Mouse (Mus musculus): ENCODE results near the gene Srrm2. TPM values are rescaled to one million over a fixed set of nuclear protein-coding genes. Genes with fewer than 3 reads are reported as not detected.

The Srrm2 gene
- polyA plus RNA-seq, 1 experiment: 720 TPM

GRCm38 (mm10) chr17:23745301-23746251 lies 44.8 kb upstream of the Srrm2 start, which contains the start of gene Kremen2:
Gene Kremen2, minus strand, starts transcription at chr17:23745833.
- WGBS: 1% methylated on average over 42 of the region's 45 CpGs
- H3K27me3 ChIP-seq (ENCODE audit: control insufficient read depth, insufficient read depth, low read length): no peaks in the 10 kb centered on the region; the same call in 1 of the 2 replicates
- peak within 1 kb of the TSS; percentile 25 for H3K4me3 ChIP-seq (replicated peaks; ENCODE audit: insufficient read depth, low read depth, low read length)
- no peak for TF ChIP-seq POLR2A (IDR thresholded peaks at IDR 0.05; ENCODE audit: borderline replicate concordance, insufficient read depth, low read length)
- TF ChIP-seq CTCF (IDR thresholded peaks at IDR 0.05; ENCODE audit: borderline replicate concordance, insufficient read depth, low read depth, low read length): no peak
- H3K4me1 ChIP-seq (ENCODE audit: control insufficient read depth, insufficient read depth, low read length): 0 out of 2 replicates have a peak, but pooled peaks cover 16% of the 10 kb centered on the region
- H3K27ac ChIP-seq (ENCODE audit: insufficient read depth, low read length): no peak within 1 kb of the TSS
- no peak for DNase-seq

GRCm38 (mm10) chr17:23746311-23746710 lies 44.0 kb upstream of the Srrm2 start:
- TF ChIP-seq POLR2A (IDR thresholded peaks at IDR 0.05; ENCODE audit: borderline replicate concordance, insufficient read depth, low read length): no peak
- TF ChIP-seq CTCF (IDR thresholded peaks at IDR 0.05; ENCODE audit: borderline replicate concordance, insufficient read depth, low read depth, low read length): no peak; the same call in 1 of the 2 replicates
- 11% methylated on average over 12 of the region's 12 CpGs for WGBS
- DNase-seq: no peak
- peak overlapping the region; percentile 25 for H3K4me3 ChIP-seq (replicated peaks; ENCODE audit: insufficient read depth, low read depth, low read length)
- H3K27ac ChIP-seq (ENCODE audit: insufficient read depth, low read length): no peak overlapping the region
- no peaks in the 10 kb centered on the region; the same call in 1 of the 2 replicates for H3K27me3 ChIP-seq (ENCODE audit: control insufficient read depth, insufficient read depth, low read length)
- H3K4me1 ChIP-seq (ENCODE audit: control insufficient read depth, insufficient read depth, low read length): 0 out of 2 replicates have a peak, but pooled peaks cover 13% of the 10 kb centered on the region

GRCm38 (mm10) chr17:23746767-23747166 lies 43.6 kb upstream of the Srrm2 start:
- Histone ChIP-seq H3K27me3 (ENCODE audit: control insufficient read depth, insufficient read depth, low read length) (no peaks in the 10 kb centered on the region; the same call in 1 of the 2 replicates), H3K4me1 (ENCODE audit: control insufficient read depth, insufficient read depth, low read length) (0 out of 2 replicates have a peak, but pooled peaks cover 13% of the 10 kb centered on the region), H3K4me3 (replicated peaks; ENCODE audit: insufficient read depth, low read depth, low read length) (no peak overlapping the region), H3K27ac (ENCODE audit: insufficient read depth, low read length) (no peak overlapping the region)
- TF ChIP-seq CTCF (IDR thresholded peaks at IDR 0.05; ENCODE audit: borderline replicate concordance, insufficient read depth, low read depth, low read length) (no peak), POLR2A (IDR thresholded peaks at IDR 0.05; ENCODE audit: borderline replicate concordance, insufficient read depth, low read length) (no peak)
- 90% methylated on average over 3 of the region's 3 CpGs for WGBS
- DNase-seq: no peak

GRCm38 (mm10) chr17:23747471-23747870 lies 42.9 kb upstream of the Srrm2 start:
- 0 out of 2 replicates have a peak, but pooled peaks cover 13% of the 10 kb centered on the region for H3K4me1 ChIP-seq (ENCODE audit: control insufficient read depth, insufficient read depth, low read length)
- no peak for TF ChIP-seq CTCF (IDR thresholded peaks at IDR 0.05; ENCODE audit: borderline replicate concordance, insufficient read depth, low read depth, low read length)
- no peak for TF ChIP-seq POLR2A (IDR thresholded peaks at IDR 0.05; ENCODE audit: borderline replicate concordance, insufficient read depth, low read length)
- 84% methylated on average over 3 of the region's 3 CpGs for WGBS
- H3K4me3 ChIP-seq (replicated peaks; ENCODE audit: insufficient read depth, low read depth, low read length): no peak overlapping the region
- H3K27ac ChIP-seq (ENCODE audit: insufficient read depth, low read length): no peak overlapping the region
- no peaks in the 10 kb centered on the region; the same call in 1 of the 2 replicates for H3K27me3 ChIP-seq (ENCODE audit: control insufficient read depth, insufficient read depth, low read length)
- DNase-seq: no peak

GRCm38 (mm10) chr17:23748026-23748425 lies 42.3 kb upstream of the Srrm2 start:
- Histone ChIP-seq H3K4me3 (replicated peaks; ENCODE audit: insufficient read depth, low read depth, low read length) (no peak overlapping the region), H3K4me1 (ENCODE audit: control insufficient read depth, insufficient read depth, low read length) (0 out of 2 replicates have a peak, but pooled peaks cover 13% of the 10 kb centered on the region), H3K27me3 (ENCODE audit: control insufficient read depth, insufficient read depth, low read length) (no peaks in the 10 kb centered on the region; the same call in 1 of the 2 replicates), H3K27ac (ENCODE audit: insufficient read depth, low read length) (no peak overlapping the region)
- no peak for DNase-seq
- WGBS: 35% methylated on average over 6 of the region's 6 CpGs
- TF ChIP-seq POLR2A (IDR thresholded peaks at IDR 0.05; ENCODE audit: borderline replicate concordance, insufficient read depth, low read length) (no peak), CTCF (IDR thresholded peaks at IDR 0.05; ENCODE audit: borderline replicate concordance, insufficient read depth, low read depth, low read length) (no peak)

- Histone ChIP-seq H3K4me3 (replicated peaks; ENCODE audit: insufficient read depth, low read depth, low read length) (peak overlapping the region; percentile 42), H3K27ac (ENCODE audit: insufficient read depth, low read length) (no peak overlapping the region), H3K4me1 (ENCODE audit: control insufficient read depth, insufficient read depth, low read length) (0 out of 2 replicates have a peak, but pooled peaks cover 13% of the 10 kb centered on the region), H3K27me3 (ENCODE audit: control insufficient read depth, insufficient read depth, low read length) (no peaks in the 10 kb centered on the region; the same call in 1 of the 2 replicates)
- 36% methylated on average over 10 of the region's 10 CpGs for WGBS
- peak; percentile 71 for TF ChIP-seq CTCF (IDR thresholded peaks at IDR 0.05; ENCODE audit: borderline replicate concordance, insufficient read depth, low read depth, low read length)
- TF ChIP-seq POLR2A (IDR thresholded peaks at IDR 0.05; ENCODE audit: borderline replicate concordance, insufficient read depth, low read length): no peak
- peak; percentile 72 to 78 for DNase-seq
These were observed 41.5 kb upstream of the Srrm2 start for GRCm38 (mm10) chr17:23748631-23749391.

All from cerebellum, adult 2 months (tissue).